Mouse (Mus musculus) embryonic stem cell, embryonic (primary cell): ENCODE measurements at regions not wholly inside any gene's neighbourhood (a gene's known extent, or its start where the extent isn't known, plus 50 kb on each side); places are given as distances from the start of the nearest gene placed in this dataset.

Experiments
- CTCF ChIA-PET, 4 experiments: fragments of 300-600 bp in 2 of 4; fragments of 350-600 bp in 2 of 4; sonication (Branson Sonifier 250); formaldehyde crosslinking; loops; one replicate each; lab custom pipeline; 2022; ENCODE audit warnings: inconsistent platforms in 2 of 4; lab: Charles Lee
- POLR2A ChIA-PET, 4 experiments: fragments of 300-600 bp in 2 of 4; fragments of 350-600 bp in 2 of 4; sonication (Branson Sonifier 250); formaldehyde crosslinking; loops; one replicate each; lab custom pipeline; 2022; ENCODE audit warnings: antibody characterized with exemption in 4 of 4, inconsistent platforms in 1 of 4; lab: Charles Lee

DNA sequence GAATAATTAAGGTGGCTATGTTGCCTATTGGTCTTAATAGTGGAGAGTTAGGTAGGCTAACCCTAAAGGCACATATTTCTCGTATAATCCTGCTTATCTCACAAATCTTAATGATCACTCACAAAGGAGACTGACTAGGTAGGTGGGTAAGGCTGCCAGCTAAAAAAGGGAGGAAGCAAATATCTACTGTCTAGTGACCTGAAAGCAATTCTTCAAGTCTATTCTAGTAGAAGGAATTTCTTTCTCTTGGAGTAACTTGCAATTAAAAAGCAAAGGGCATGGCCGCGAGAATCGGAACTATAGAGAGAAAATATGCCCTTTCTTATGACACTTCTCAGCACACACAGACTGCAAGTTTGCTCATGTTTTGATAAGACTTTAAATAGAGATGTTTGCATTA is 201.6 kb downstream of the C1d start:
- ChIA-PET CTCF (interaction anchor here in 1 of 4 experiments (0.6 kb wide), 1 partner anchor 1707 kb away, joined by 3 read pairs; no protein-coding TSS in a partner anchor), POLR2A (no interaction called here)

DNA sequence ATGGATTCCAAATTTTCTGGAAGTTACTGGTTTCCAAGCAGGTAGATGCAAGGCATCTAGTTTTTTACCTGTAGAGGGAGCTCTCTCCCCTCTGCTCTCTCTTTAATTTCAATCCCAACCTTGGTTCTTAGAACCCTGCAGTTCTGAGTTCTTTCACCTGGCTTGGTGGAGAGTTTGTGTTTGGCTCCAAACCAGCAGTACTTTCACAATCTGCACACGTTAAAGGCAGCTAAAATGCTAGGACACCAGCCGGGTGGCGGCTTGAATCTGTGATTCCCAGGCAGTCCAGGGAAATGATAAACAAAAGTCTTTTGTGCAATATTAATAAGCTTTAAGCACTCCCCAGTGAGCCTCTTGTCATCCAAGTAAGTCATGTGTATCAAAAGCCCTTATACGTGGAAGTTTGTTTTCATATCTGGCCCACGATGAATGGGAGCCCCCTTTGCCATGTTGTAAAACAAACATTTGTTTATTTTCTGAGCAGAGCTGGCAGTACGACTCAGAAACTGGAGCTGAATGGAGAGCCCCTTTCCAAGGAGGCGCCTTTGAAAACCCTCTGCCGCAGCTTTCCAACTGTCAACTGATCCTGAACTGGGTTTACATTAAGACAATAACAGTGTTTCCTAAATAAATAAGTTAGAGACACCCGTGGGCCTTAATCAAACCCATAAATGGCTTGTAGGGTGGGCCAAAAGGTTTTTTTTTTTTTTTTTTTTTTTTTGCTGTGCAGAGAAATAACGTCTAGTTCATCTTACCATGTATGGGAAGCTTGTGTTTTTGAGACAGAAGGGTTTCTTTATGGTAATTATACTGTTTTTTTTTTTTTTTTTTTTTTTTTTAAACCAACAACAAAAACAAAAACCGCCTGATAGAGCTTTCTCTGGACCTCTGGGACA is 202.9 kb downstream of the C1d start:
- ChIA-PET POLR2A (interaction anchor here in 3 of 4 experiments (0.6 to 1.2 kb wide), 9 partner anchors 9 to 941 kb away, joined by 3 to 5 read pairs (median 4); no protein-coding TSS in a partner anchor), CTCF (interaction anchor here (0.5 to 1.3 kb wide), 23 partner anchors 9 to 1634 kb away, joined by 3 to 17 read pairs (median 3); no protein-coding TSS in a partner anchor)

DNA sequence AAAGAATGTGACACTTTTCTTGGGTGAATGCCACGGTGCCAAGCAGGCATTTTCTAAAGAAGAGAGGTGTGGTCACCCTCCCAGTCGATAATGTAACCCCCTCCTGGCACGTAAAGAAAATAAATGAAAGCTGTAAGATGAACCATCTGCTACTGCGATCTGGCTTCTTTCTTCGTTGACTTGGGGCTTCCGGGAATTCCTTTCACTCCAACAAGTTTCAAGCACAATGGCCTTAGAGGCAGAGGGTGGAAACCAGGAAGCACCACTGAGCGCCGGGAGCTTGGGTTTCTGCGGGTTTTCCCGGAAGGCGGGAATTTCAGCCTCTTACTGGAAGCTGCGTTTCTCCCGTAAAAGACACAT is 203.5 kb downstream of the C1d start:
- ChIA-PET POLR2A (interaction anchor here in 3 of 4 experiments (0.6 to 1.2 kb wide), 6 partner anchors 24 to 940 kb away, joined by 3 to 5 read pairs (median 4); no protein-coding TSS in a partner anchor), CTCF (interaction anchor here (0.5 to 1.0 kb wide), 10 partner anchors 84 to 1634 kb away, joined by 3 to 17 read pairs (median 4); no protein-coding TSS in a partner anchor)

DNA sequence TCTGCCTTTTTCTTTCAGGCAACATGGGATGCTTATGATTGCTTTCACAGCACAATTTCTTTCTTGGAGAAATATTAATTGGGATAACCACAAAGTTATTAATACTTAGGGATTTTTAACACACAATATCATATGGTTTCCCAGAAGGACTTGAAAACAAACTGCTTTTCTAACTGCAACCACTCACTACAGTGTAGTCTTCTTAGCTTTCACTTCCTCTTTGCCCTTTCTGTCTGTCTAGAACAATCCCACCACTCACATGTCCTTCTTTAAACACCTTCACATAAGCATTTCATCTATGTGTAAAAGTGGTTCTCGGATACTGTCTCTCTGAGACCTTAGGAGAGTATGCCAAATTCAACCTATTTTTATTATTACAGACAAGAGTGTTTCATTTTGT is 204.3 kb downstream of the C1d start:
- ChIA-PET CTCF (no interaction called here), POLR2A (no interaction called here)

DNA sequence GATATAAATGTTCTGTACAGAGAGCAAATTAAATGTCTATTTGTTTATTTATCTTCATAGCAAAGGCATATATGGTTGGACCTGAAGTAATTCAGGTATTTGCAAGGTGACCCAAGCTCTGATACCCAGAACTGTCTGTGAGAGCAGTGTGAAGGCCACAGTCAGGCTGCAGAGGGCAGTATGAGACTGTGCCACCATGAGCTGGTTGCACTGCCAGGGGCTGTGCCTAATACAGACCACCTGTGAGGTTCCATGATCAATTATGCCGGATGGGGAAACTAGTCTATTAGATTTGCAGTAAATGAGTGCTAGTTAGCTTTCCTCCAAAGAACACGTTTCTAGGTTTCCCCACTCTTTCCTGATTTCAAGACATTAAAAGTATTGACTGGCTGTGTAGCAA is 207.5 kb downstream of the C1d start:
- CTCF ChIA-PET, result interaction anchor here in 3 of 4 experiments (0.5 to 1.1 kb wide), 4 partner anchors 46 to 1372 kb away, joined by 3 to 4 read pairs (median 4); no protein-coding TSS in a partner anchor
- POLR2A ChIA-PET, result no interaction called here

DNA sequence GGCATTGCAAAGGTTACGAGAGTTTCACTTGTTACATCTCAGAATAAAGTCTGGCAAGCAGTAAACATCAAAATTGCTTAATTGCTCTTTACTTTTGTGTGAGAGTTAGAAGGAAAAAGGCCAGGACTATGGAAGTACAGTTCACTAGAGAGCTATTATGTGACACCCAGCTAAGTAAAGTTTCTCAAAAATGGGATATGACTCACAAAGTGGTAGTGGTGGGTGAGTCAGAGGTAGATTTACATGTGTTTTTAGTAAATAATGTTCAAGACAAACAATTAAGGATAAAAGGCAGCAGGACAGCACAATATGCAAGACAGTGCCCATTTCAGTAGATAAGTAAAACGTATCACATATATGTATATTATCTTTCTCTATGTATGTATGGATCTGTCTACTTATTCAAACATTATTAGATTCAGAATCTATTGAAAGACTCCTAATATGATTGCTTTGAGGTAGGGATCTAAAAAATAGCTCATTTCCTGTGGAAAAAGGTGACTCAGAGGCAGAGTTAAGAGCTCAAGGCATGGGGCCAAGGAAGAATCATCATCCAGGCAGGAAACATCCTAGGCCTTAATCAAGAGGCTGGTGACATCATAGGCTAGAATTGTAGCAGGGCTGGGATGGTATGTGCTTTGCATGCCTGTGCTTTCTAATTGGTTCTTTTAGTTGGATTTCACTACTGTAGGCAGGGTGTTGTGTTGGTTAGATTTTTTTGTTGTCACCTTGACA is 211.2 kb downstream of the C1d start:
- POLR2A ChIA-PET, result no interaction called here
- CTCF ChIA-PET, result interaction anchor here in 1 of 4 experiments (1.8 kb wide), 1 partner anchor 9 kb away, joined by 5 read pairs; no protein-coding TSS in a partner anchor

DNA sequence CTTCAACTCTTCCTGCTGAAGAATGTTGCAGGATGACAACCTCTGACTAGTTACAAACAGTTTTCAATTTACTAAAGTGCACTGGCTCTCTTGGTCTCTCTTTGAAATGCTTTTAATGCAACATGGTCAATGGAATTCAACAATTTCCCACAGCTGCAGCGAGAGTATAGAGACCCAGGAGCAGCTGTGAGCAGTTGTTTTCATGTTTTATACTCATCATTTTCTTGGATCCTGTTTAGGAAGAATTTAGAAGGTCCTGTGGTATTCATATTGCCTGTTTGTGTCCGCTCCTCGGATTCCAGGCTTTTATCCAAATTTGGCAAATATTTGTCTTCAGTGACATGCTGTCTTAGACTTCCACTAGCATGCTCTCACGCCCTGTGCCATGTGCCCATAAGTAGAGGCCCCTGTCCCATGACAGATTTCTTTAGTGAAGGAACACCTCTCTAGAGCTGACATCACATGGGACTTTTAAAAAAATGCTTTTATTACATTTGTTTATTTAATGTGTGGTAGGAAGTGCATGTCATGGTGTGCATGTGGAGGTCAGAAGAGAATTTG is 224.1 kb downstream of the C1d start:
- CTCF ChIA-PET, result no interaction called here
- POLR2A ChIA-PET, result no interaction called here

DNA sequence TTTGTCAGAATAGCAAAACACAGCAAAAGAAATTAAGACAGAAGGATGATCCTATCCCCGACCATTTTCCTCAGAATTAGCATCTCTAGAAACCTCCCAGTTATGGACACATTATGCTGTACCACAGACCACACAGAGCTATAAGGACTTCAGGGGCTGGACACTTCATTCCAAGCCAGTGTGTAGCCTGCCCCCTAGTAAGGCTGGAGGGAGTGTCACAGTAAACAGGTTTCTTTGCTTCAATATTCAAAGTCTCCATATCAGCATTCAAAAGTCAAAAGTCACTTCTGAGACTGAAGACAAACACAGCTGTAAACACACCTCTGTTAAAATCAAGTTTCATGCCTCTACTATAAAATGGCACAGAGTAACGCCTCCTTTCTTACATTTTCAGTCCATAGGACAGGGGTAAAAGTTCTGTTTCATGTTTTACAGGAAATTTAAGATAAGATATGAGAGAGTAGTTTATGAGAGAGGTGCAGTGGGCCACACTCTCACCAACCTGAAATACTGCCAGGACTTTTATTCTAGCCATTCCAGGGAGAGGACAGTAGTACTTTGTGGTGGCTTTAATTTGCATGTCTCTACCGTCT is 226.6 kb downstream of the C1d start:
- ChIA-PET CTCF (interaction anchor here in 2 of 4 experiments (0.5 to 0.6 kb wide), 2 partner anchors 127 to 465 kb away, joined by 3 to 11 read pairs; no protein-coding TSS in a partner anchor), POLR2A (interaction anchor here in 1 of 4 experiments (1.3 kb wide), 1 partner anchor 23 kb away, joined by 4 read pairs; no protein-coding TSS in a partner anchor)

DNA sequence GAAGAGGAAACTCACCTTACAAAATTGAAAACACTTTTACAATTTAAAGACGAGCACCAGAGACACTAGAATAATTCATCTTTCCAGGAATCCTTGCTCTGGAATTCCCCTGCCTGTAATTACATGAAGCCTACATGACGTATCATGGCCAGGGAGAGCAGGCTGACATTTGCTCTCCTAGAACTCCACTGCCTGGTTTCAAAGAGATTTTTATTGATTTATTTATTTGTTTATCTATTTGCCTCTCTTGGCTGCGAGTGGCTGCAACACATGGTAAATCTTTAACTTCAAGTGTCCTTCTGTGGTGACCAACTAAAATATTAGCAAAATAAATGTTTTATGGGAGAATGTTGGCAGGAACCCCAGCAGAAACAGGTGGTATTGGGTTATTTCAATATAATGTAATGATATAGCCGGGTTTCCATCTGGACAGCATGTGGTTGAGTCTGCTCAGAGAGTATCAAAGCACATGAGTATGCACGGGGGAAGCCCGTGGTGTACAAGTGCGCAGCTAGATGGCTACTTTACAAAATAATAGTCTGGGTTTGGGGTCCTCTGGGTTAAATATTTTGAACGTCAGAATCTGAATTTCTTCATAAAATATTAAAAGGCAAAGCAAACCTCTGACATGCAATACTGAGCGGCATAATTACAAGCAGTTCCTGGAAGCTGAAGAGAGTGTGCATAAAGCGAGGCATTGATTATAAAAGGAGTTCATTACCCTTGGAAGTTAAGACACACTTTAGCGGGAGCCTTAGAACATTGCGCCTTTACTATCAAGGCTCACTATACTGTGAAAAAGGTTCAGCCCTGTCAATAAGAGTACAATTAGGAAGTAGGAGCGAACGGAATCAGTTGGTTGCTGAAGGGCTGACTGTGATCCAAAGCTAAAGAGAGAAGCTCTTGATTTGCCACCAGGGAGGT is 244.0 kb downstream of the C1d start:
- ChIA-PET CTCF (no interaction called here), POLR2A (no interaction called here)

DNA sequence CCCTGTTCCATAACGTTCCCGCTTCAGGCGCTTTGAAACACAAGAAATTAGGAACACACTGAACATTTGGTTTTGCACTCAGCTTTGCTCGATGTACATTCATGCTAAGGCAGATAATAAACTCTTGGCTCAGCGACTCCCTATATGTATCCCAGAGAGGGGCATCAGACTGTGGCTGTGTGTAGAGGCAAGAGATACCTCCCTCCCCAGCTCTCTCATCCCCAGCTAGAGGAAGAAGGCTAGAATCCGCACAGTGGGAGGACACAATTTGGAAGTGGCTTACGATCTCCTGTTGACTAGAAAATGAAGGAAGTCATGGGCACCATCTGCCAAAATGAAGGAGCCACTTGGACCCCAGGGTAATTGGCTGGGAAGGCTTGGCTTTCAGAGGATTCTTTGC is 244.7 kb downstream of the C1d start:
- ChIA-PET CTCF (no interaction called here), POLR2A (no interaction called here)

DNA sequence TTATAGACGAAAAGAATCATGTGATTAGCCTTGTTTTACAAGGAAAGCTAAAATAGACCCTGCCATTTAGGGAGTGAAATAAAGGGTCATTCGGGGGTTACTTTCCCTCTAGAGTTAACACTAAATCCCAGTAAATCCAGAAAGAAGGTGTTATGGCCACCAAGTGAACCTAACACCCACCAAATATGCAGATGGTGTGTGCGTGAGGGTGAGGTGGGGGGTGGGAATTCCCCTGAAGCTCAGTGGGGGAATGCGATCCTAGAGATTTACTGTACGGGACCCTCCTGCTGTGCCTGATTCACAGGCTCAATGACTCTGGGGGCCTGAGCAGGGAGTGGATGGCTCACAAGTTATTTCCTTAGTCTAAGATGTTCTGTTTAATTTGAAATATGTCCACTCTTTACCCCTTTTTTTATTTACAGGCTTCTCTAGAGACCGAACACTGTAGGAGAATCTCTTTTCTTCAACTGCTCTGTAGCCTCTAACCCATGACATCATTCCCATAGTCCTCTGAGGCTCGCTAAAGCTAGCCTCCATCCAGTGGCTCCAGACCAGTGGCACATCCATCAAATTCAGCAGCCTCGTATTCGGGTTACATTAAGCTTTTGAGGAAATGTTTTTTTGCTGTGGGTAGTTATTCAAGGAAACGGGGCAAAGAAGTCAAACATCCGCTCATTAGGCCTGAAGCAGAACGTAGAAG is 265.0 kb downstream of the C1d start:
- ChIA-PET CTCF (no interaction called here), POLR2A (interaction anchor here in 1 of 4 experiments (0.5 kb wide), 1 partner anchor 26 kb away, joined by 3 read pairs; no protein-coding TSS in a partner anchor)

DNA sequence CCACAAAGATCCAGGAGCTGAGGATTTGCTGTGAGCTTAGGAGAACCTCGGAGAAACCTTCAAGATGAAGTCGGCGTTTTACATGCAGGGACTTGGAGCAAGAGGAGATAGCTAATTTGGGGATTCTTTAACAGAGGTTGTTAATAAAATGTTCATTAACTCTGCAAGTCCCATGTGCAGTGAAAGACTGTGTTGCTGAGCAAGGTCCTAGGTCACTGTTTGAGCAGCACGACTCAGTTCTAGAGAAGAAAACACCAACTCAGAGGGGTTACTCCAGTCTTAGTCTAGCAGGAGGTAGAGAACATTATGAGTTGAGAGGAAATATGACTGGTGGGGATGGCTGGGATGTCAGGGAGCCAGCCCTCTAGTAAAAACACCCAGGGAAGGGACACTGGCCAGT is 265.9 kb downstream of the C1d start:
- CTCF ChIA-PET, result no interaction called here
- POLR2A ChIA-PET, result no interaction called here

DNA sequence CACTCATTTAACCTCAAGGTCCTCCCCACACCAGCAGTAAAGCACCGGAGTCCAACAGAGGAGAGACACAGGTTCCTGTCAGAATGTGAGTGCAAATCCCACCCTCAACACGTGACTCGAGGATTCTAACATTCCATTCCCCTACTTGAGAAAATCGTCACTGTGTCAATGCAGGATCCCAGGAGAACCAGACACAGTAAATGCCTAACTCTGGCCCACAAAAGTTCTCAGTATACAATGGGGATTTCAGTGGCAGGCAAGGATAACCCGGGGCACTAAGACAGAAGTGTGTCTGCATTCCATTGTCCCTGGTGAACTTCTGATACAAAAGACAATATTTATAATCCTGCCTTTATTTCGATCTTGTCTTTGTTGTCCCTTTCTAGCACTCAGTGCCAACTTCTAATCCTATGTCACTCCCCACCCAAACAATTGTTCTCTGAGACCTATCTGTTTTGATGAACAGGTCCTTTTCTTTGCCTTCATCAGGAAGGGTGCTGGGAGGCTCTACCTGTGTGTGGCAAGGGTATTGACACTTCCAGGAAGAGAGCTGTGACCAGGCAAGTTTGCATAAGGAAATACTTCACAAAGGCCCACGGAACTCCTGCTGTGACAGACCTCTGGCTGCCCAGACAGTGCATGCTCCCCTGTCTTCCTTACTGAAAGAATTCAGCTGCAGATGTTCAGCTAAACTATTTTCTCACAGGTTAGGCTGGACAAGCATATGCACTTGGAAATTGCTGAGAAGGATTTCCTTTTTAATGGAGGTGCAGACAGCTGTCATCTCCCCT is 267.8 kb downstream of the C1d start:
- CTCF ChIA-PET, result interaction anchor here in 1 of 4 experiments (0.5 kb wide), 1 partner anchor 563 kb away, joined by 3 read pairs; no protein-coding TSS in a partner anchor

DNA sequence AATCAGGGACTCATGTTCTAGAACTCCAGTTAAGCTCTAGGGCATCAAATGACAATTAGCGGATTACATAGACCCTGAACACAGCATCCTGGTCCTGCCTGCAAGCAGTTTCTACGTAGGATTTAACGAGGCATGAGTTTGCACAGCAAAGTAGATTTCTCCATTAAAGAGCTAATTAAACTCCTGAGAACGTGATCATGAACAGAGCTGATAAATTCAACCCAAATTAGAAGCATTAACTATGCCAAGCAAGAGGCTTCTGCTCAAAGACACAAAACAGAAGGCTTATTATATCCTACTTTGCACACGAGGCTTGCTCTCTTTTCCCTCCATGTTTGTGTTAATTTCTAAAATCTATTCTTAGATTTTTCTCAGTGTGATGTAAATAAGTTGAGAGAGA is 269.1 kb downstream of the C1d start:
- CTCF ChIA-PET, result no interaction called here
- POLR2A ChIA-PET, result interaction anchor here in 1 of 4 experiments (0.6 kb wide), 1 partner anchor 200 kb away, joined by 3 read pairs; no protein-coding TSS in a partner anchor

More for the DNA sequence above, 267.8 kb downstream of the C1d start:
- POLR2A ChIA-PET, result no interaction called here

DNA sequence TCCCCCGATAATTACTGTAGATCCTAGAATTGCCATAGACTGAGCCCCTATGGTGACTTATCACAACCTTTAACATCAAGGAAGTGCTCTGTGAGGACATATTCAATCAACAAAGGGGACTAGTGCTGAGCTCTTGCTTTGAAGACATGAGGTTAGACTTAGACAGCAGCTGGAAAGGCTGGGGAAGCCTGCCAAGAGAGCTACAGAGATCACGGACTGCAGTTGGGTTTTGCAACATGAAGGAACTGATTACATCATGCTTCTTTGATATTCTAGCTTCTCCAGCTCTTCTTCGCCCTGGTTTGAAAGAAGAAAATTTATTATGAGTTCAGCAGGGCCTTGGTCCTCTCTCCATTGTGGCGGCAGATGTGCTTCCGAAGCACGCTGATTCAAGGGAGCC is 271.2 kb downstream of the C1d start:
- POLR2A ChIA-PET, result no interaction called here

DNA sequence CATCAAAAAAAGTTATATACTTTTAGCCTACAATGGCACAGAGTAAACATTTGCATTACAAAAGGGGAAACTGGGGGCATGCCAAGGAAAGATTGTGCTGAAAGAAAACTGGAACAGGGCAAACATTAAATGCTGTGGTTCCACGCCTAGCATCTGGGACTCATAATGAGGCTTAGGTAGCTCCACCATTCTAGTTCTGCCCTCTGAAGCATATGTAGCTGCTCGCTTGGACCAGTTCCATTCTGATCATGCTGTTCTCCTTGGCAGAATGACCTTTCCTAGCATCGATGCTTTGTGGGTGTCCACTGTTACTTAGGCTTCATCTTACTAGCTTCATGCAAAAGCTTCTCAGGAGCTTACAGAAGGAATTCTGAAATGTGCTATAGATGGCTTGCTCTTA is 276.3 kb downstream of the C1d start:
- POLR2A ChIA-PET, result interaction anchor here in 1 of 4 experiments (0.6 kb wide), 1 partner anchor 1089 kb away, joined by 4 read pairs; no protein-coding TSS in a partner anchor
- CTCF ChIA-PET, result no interaction called here

More for the DNA sequence above, 271.2 kb downstream of the C1d start:
- CTCF ChIA-PET, result no interaction called here
